Mouse (Mus musculus): ENCODE measurements around the gene Kcnj14. TPM values are rescaled to one million over a fixed set of nuclear protein-coding genes. Genes with fewer than 3 reads are reported as not detected.

The Kcnj14 gene
- 1 to 10 TPM; 1.6 to 2.1 (median 1.8) TPM for total RNA-seq (2022)

DNA sequence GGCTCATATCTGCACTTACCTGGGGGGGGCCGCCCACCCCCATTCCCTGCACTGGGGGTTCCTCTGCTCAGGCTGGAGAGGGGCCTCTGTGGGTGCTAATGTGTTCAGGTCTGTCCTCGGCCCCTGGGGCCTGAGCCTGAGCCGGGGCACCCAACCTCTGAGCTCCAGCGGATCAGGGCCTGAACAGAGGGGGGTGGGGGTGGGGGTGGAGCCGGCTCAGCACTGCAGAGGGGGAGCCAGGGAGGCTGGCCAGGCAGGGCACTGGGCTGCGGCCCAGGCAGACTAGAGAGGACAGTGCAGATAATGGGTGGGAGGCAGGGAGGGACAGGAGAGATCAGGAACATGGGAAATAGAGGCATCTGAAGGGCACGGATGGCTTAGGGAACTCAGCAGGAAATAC is at the start of gene Kcnj14:
Gene Kcnj14, minus strand, starts transcription at position 185 of the 400 bp plus-strand sequence.
- DNase-seq (ENCODE audit: low spot score in 2 of 2): no peak

DNA sequence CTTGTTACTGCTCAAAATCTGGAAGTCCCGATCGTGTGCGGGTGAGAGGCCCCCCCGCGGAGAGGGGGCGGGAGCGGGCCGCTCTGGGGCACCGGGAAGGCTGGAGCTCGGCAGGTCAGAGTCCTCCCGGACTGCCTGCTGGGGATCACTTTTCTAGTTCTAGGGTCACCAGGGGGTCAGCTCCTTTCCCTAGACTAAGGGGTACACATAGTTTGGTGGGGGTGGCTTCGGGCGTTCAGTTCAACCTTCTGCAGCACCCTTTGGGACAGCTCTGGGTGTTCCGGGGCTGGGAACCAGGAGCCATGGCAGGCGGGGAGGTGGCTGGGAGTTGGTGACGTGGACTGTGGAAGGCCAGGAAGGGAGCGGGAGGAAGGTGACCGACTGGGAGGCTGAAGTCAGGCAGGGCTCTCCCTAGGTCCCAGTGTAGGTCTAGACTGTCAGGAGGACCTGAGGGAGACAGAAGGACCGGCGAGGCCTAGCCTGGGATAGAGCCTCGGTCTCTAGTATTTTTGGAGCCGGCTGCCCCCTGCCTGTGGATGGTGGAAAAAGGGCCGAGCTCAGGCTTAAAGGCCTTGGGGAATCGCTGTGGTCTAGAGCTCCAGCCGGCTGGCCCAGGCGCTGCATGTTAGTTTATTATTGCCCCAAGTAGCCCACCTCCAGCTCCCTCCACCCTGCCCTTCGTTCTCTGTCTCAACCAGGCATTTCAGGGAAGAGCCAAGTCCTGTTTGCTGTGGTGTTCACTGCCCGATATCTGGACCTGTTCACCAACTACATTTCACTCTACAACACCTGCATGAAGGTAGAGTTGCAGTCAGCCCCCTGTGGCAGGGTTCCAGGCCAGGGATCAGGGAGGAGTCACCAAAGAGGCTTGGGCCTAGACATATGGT is 48.7 kb upstream of the Kcnj14 start:
- DNase-seq (ENCODE audit: low spot score in 2 of 2): no peak

DNA sequence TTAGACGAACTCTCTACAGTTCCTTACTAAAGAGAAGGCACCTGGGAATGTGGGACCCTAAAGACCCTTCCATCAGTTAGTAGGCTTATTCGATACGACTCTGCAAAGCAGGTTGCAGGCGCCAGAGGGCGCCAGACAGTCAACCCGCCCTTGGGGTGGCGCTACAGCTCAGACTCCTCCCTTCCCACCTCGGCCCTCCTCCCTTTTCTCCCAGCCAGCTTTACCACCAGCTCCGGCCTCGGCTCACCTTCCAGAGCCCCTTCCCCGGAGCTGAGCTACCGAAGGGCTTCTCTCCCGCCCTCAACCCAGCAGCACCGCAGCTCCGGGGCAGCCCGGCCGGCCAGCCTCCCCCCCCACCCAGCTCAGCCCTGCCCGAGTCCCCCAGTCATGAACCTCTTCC is 48.0 kb upstream of the Kcnj14 start, which contains the start of gene Kdelr1:
Gene Kdelr1, plus strand, starts transcription at position 149 of the 400 bp plus-strand sequence.
- peak; percentile 80 to 91 for DNase-seq (ENCODE audit: low spot score in 2 of 2)

DNA sequence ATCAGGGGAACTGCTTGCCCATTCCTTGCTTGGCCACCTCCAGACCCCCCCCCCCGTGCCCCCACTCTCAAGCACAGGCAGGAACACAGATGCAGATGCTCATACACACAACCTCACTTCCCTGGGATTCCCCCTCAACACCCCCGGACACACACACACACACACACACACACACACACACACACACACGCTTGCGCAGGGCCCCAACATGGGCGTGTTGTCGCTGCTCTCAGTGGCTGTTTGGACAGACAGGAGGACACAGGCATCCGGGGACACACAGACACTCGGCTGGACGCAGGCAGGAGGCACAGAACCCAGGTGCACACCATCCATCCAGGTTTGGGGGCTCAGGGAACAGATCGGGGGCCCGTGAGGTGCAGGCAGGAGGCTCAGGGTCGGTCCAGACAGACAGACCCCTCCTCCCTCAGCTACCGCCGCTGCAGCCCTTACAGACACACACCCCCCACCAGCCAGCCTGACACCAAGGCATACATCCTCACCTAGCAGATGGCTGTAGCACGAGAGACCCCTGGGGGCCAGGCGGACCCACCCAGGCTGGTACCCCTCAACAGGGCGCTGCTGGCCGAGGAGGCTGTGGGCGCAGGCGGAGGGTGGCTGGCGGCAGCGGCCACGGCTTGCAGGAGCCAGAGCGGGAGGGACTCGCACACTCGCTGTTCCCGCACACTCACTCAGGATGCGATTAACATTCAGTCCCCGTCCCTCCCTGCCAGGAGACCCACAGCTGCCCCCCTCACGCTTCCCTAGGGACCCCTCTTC is 45.9 kb upstream of the Kcnj14 start:
- no peak for DNase-seq (ENCODE audit: low spot score in 2 of 2)

DNA sequence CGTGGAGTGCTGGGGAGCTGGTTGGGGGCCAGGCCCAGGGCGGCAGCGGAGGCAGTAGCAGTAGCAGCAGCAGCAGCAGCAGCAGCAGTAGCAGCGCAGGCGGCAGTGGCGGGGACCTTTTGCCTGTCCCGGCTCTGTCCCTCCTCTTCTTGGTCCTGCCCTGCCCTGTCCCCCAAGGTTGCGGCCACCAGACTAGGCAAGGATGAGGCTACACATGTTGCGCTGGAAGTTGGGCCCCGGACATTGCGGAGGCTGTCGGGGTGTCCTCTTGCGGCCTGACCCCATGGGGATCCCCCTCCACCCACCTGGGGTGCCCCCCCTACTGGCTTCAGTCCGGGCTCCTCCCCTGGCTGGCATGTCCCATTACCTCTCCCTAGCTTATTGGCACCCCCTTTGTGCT is 45.2 kb upstream of the Kcnj14 start:
- no peak for DNase-seq (ENCODE audit: low spot score in 2 of 2)

DNA sequence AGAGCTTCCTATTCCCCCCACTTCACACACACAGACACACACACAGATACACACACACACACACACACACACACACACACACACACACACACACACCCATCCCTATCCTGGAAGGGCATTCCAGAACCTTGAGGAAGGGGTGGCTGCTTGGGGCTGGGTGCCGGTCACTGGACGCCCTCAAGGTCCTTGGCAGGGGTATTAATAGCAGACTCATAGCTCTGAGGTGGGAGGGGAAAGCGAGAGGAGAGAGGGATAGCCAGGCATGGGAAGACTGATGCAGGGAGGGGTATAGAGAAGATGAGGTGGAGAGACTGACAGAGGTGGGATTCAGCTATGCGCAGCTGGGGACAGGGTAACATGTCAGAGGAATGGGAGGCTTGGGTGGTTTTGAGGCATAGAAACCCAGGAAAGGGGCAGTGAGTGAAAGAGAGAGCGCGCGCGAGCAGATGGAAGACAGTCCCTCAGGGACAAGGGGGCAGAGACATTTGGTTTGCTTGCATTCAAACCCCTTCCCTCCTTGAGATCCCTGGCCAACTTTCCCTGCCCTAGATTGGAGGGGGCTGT is 44.6 kb upstream of the Kcnj14 start:
- no peak for DNase-seq (ENCODE audit: low spot score in 2 of 2)

DNA sequence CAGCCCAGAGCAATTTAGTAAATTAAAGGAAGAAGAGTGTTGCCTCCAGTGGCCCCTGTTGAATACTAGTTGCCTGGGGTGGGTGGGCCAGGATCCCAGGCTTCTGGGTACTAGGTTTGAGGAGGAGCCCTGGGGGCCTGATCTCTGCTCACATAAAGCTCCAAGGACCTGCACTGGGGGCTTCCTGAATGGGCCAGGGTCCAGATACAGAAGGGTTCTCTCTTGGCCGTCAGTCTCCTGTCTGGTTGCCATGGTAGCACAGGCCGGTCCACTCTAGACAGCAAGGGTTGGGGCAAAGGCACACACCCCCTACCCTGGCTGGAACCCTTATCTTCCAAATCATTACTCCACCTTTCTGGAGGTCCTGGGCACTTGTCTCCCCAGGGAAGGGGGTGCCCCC is 43.3 kb upstream of the Kcnj14 start:
- DNase-seq (ENCODE audit: low spot score in 2 of 2): no peak

DNA sequence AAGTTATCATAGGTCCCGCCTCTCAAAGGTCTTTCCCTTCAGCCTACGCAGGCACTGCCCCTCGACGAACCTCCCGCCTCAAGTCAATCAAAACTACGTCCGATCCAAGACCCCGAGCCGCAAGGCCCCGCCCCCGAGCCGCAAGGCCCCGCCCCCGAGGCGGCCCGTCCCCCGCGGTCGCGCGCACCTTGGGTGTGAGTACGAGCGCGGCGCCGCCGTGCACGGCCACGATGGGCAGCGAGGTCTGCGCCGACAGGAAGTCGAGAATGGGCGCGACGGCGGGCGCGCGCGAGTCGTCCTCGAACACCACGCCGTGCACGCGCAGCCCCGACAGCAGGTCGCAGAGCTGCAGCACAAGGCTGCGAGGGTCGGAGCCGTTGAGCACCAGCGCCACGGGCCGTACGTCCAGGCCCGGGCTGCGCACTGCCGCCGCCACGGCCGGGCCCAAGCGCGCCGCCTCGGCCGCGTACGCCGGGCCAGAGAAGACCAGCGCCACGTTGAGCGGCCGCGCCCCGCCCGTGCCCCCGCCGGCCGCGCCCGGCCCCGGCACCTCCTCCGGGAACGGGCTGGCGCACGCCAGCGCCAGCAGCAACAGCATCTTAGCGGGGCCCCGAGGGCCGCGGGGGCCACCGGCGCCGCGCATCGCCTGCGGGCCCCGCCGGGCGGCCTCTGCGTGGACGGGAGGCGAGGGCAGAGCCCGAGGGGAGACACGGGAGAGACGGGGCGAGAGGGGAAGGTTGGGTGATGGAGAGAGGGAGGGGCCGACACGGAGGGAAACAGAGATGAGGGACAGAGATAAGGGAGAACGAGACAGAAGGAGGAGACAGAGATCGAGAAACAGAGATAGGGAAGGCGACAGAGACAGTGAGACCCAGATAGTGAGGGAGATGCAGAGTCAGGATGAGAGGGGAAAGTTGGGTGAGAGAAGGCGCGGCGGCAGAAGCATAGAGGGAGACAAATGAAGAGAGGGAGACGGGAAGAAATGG is 41.6 kb upstream of the Kcnj14 start:
- peak; percentile 49 to 70 for DNase-seq (ENCODE audit: low spot score in 2 of 2)

DNA sequence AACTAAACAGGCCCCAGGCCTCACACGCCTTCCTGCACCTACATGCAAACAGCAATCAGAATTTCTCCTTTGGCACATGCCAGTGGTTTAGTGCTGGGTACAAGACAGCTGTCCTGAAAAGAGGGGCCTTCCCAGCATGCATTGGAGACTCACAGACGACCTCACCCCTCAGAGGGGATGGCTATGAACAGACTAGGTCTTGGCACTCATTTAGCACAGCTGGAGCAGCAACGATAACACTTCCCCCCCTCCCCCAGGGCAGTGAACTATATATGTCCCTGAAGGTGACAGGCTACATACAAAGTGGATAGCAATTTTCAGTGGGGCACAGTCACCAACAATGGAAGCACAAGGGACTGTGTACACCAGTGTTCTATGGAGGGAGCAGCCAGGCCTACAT is 39.9 kb upstream of the Kcnj14 start:
- no peak for DNase-seq (ENCODE audit: low spot score in 2 of 2)

DNA sequence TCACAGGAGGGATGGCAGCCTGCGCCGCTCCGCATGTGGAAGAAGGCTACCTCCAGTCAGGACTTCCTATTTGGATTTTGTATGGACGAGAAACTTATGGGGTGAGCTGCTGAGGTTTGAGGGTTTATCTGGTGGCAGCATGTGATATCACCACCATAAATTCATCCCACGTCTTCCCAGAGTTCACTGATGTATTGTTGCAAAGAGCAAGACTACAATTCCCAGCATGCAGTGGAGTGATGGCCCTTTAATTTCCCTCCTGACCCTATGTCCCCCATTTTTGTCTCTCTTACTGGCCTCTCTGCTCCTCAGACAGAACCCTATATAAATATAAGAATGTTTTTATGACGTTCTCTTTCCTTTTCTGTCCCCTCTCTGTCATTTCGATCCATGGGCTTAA is 38.2 kb upstream of the Kcnj14 start:
- no peak for DNase-seq (ENCODE audit: low spot score in 2 of 2)

DNA sequence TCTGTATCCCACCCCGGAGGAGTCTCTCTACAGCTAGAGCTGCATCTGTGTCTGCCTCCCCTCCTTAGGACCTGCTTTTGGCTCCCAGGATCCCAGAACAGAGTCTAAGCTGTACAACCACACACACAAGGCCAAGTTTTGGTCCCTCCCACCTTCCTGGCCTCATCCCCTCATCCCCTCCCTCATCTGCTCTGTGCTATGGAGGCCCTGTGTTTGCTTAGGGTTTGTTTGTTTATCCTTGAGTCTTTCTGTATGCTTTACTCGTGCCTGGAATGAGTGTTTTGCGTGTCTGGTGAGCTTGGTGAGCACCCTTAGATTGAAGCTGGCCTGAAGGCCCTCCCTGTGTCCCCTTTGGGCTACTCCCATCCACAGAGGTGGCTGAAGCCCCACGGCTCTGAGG is 34.4 kb upstream of the Kcnj14 start:
- no peak for DNase-seq (ENCODE audit: low spot score in 2 of 2)

DNA sequence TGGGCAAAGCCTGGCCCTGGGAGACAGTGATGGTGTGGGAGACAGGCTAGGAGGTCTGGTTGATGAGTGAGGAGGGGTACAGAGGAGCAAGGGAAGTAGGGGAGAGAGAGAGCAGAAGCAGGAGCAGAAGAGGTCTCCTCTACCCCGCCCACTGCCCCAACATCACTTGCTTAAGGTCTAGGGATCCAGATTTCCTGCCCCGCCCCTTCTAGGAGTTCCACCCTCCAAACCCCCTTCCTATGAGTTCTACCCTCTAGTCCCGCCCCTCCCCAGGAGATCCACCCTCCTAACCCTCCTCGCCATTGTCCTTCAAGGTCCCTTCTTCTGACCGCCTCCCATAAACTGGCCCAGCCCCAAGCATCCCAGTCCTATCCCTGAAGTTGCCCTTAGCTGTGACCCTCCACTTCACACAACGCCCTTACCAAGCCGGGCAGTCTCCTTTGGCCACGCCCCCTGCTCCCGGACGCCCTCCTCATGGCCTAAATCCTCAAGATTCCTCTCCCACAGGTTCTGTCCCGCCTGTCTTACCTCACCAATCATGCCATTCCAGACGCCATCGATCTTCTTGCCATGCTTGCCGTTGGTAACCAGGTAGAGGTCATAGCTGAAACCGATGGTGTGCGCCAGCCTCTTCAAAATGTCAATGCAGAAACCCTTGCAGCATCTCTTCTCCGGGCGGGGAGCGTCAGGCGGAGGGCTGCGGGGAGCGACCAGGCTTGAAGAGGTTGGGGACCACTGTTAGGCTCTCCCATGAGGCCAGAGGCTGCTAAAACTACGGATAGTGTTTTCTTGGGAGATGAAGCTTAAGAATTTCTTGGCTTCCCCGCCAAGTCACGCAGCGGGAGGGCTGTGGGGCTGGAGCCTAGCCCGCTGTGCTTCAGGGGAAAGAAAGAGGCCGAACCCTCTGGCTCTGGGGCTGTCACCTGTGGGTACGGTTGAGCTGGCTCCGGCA is 32.6 kb upstream of the Kcnj14 start:
- no peak for DNase-seq (ENCODE audit: low spot score in 2 of 2)

DNA sequence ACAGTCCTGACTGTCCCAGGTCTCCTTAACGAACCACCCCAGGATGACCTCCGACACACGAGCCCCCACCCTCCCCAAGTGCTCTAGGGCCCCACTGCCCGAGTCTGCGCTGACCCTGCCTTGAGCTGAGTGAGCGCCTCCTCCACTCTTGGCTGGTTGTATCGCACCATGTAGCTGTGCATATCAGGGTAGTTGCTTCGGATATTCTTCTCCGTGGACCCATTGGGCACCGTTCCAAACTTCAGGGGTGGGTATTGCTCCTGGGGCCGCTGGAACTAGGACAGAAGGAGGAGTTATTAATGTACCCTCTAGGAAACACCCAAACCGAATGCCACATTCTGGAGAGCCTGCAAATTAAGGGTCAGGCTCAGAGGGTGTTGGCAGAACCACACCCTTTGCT is 28.5 kb upstream of the Kcnj14 start:
- no peak for DNase-seq (ENCODE audit: low spot score in 2 of 2)

DNA sequence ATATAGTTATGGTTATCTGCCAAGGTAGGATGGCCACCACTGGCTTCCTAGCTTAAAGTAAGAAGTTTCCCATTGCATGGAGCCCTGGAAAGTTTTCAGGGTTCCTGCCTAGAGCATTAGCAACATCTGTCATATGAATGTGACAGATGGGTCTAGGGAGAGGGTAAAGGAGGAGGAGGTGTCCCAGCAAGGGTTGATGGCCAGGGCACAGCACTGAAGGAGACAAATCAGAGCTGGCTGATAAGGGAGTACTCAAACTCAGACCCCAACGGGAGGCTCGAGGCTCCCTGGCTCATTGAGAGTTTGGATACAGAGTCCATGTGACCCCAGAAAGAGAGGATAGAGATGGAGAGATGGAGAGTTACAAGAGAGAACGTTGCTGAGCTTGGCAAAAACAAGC is 26.1 kb upstream of the Kcnj14 start:
- DNase-seq (ENCODE audit: low spot score in 2 of 2): no peak

DNA sequence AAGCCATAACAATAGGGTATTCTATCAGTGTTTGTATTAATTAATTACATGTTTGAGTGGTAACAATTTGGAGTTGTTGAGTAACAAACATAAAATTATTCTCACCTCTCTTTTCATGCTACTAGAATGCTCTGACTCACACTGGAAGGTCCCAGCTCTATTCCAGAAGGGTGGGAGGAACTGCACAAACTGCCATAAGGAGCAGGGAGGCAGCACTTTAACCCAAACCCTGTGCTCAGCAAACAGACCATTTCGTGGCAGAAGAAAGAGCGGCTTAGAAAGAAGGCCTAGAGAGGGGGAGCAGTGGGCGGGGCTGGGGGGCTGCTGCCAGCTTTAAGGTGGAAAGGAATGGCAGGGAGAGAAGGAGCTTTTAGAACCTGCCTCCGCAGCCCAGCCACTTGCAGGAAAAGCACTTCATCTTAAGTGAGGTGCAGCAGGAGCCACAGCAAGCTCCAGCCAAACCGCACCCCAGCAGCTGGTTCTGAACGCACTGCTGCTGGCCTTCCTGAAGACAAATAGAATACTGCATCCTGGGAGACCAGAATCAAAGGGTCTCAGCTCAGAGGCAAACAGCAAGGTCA is 24.0 kb upstream of the Kcnj14 start:
- no peak for DNase-seq (ENCODE audit: low spot score in 2 of 2)

DNA sequence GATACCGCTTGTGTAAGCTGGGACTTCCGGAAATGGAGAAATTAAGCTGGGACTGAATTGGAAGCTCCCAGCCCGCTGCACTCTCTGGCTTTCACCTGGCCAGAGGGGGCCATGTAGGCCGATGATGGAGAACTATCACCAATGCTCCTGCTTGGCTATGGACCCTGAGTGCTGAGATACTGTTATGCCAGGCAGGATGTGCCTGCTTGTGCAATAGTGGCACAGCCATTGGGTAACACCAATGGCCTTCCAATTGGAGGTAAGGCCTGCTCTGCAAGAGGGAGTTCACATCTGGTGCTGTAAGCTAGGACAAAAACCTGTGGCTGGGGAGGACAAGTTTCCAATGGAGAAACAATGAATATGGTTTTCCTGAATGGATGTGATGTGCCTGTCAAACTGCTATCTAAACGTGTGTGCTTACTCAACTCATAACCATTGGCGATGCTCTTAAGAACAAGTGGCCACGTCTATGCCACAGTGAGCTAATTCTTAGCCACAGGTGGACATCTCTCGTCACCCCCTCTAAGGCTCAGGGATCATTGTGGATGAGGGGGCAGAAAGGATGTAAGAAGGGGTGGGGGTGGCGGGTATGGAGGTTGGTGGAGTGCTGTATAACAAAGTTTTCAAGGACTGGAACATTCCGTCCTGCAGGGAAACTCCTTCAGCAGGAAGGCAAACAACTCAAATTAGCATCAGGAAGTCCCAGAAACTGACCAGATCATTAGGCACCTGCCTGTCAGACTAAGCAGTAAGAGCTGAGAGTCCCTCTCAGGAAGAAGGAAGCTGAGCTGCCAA is 18.6 kb upstream of the Kcnj14 start:
- no peak for DNase-seq (ENCODE audit: low spot score in 2 of 2)

DNA sequence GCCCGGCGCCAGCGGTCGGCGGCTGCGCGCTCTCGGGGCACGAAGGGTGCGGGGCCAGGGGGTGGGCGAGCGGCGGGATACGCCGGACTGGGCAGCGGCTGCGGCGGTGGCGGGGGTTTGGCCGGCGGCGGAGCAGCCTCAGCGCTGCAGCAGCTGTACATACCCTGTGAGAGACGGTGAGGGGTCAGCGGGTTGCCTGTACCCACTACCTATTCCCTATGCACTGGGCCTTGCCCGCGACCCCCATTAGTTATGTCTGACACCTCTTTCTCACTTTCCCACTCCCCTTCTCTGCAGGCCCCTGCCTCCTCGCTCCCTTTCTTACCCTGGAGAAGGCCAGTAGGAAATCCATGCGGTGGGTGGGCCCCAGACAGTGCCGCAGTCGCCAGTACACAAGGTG is 9.3 kb upstream of the Kcnj14 start:
- DNase-seq (ENCODE audit: low spot score in 2 of 2): no peak

DNA sequence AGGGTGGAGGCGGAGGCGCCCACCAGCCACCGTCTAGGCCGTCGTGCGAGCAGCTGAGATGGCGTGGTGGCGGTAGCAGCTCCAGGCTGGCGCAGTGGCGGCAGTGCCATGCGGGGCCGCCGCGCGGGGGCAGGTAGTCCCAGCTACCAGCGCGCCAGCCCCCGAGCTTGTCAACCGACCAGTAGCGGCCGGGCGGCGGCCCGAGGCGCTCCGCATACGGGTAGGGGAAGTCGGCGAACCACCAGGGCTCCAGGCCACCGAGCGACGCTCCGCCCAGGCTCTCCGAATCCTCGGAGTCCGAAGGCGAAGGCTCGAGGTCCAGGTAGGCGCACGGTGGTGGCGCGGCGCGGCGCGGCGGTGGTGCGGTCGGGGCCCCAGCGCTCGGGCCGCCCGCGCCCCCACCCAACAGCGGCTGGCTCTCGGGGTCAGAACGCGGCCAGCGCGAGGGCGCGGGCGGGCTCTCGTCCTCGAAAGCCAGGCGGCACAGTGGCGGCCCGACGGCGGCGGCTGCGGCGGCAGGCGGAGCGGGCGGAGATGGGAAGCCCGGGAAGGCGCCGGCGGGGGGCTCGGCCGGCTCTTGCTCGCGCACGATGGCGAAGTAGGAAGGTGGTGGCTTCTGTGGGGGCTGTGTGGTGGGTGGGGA is 8.7 kb upstream of the Kcnj14 start:
- no peak for DNase-seq (ENCODE audit: low spot score in 2 of 2)

All from layer of hippocampus, adult 8-10 months (tissue).